Mouse (Mus musculus) embryonic facial prominence, embryonic 12.5 days (tissue): ENCODE results near the gene Rab30. TPM values are rescaled to one million over a fixed set of nuclear protein-coding genes. Genes with fewer than 3 reads are reported as not detected.
"Not testable (repeated sequence)": the region's sequence is repeated elsewhere in the genome, so short reads cannot be mapped to it uniquely, and the experiment has no call there.

Experiments used
- ATAC-seq: fragments of 200-750 bp; cut with Nextera tagmentation; 2 replicates; pipeline ENCODE4 v1.8.0; 2017; ENCODE audit not compliant: insufficient number of reproducible peaks, insufficient read depth, low FRiP score, low TSS enrichment
- H3K27ac ChIP-seq: fragments of 300-500 bp; sonication (generic); 2 replicates; pipeline ENCODE4 v1.5.1; 2016; ENCODE audit warnings: mild to moderate bottlenecking
- H3K27me3 ChIP-seq: fragments of 300-500 bp; sonication (generic); 2 replicates; pipeline ENCODE4 v1.6.1; 2016; ENCODE audit warnings: mild to moderate bottlenecking, moderate library complexity
- H3K36me3 ChIP-seq: fragments of 300-500 bp; sonication (generic); 2 replicates; pipeline ENCODE4 v1.6.1; 2016; ENCODE audit warnings: mild to moderate bottlenecking
- H3K4me1 ChIP-seq: fragments of 300-500 bp; sonication (generic); 2 replicates; pipeline ENCODE4 v1.6.1; 2016
- H3K4me2 ChIP-seq: fragments of 300-500 bp; sonication (generic); replicated peaks from 2 replicates; pipeline ENCODE4 v1.6.1; 2016; ENCODE audit warnings: mild to moderate bottlenecking, moderate library complexity
- H3K4me3 ChIP-seq: fragments of 300-500 bp; sonication (generic); 2 replicates; pipeline ENCODE4 v1.5.1; 2016; ENCODE audit warnings: mild to moderate bottlenecking
- H3K9ac ChIP-seq: fragments of 300-500 bp; sonication (generic); 2 replicates; pipeline ENCODE4 v1.6.1; 2016; ENCODE audit warnings: mild to moderate bottlenecking, moderate library complexity
- H3K9me3 ChIP-seq: fragments of 300-500 bp; sonication (generic); 2 replicates; pipeline ENCODE4 v1.6.1; 2016; ENCODE audit warnings: mild to moderate bottlenecking, moderate library complexity
- WGBS: fragments of 180-500 bp; shearing (Covaris S2); methylation state at CpG from one replicate; pipeline ENCODE4 v1.1.7; 2016; 5-methylcytosine and 5-hydroxymethylcytosine counted together
- polyA plus RNA-seq: library from polyadenylated mRNA; unstranded; fragments of >200 nt; fragmentation: Nextera tagmentation; extraction: Ambion mirVana; gene quantifications from 2 replicates; pipeline ENCODE4 v1.2.1, GENCODE M21; 2016

Rab30 gene
- polyA plus RNA-seq, 1 experiment from 2014 or later: 21.8 TPM

GRCm38 (mm10) chr7:92758067-92758466 lies 16.7 kb downstream of the Rab30 start:
- Histone ChIP-seq H3K4me1 (no peaks in the 10 kb centered on the region), H3K9ac (no peak overlapping the region), H3K36me3 (no peaks in the 10 kb centered on the region), H3K4me3 (no peak overlapping the region), H3K9me3 (no peaks in the 10 kb centered on the region), H3K27me3 (no peaks in the 10 kb centered on the region), H3K27ac (no peak overlapping the region), H3K4me2 (no peak overlapping the region)
- 84% methylated on average over 5 of the region's 5 CpGs for WGBS
- ATAC-seq: no peak

GRCm38 (mm10) chr7:92760651-92761050 lies 19.2 kb downstream of the Rab30 start:
- Histone ChIP-seq H3K9ac (no peak overlapping the region), H3K4me2 (no peak overlapping the region), H3K4me1 (peaks cover 4% of the 10 kb centered on the region; the same call in 1 of the 2 replicates), H3K36me3 (no peaks in the 10 kb centered on the region), H3K27me3 (no peaks in the 10 kb centered on the region), H3K9me3 (no peaks in the 10 kb centered on the region), H3K4me3 (no peak overlapping the region), H3K27ac (no peak overlapping the region)
- ATAC-seq: no peak
- 91% methylated on average over 6 of the region's 6 CpGs for WGBS

GRCm38 (mm10) chr7:92761161-92761560 lies 19.8 kb downstream of the Rab30 start:
- Histone ChIP-seq H3K4me1 (peaks cover 8% of the 10 kb centered on the region), H3K36me3 (no peaks in the 10 kb centered on the region), H3K27me3 (no peaks in the 10 kb centered on the region), H3K27ac (no peak overlapping the region), H3K9ac (no peak overlapping the region), H3K4me3 (no peak overlapping the region), H3K9me3 (no peaks in the 10 kb centered on the region), H3K4me2 (no peak overlapping the region)
- no peak for ATAC-seq
- 87% methylated on average over 9 of the region's 9 CpGs for WGBS

DNA sequence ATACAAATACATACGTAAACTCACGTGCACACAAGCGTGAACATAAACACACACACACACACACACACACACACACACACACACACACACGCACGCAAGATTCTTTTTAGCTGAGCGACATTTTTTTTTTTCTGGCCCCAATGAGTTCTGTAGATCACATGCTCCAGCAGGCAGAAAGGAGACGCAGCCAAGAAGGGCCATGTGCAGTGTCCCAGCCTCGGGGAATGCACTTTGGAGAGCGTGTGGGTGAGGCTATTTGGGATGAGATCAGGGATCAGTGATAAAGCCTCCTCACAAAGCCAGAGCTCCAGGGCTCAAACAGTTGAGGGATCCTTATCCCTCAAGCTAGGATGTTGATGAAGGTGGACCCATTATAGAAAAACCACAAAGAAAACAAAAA lies 24.0 kb downstream of the Rab30 start:
- 65% methylated on average over 9 of the region's 9 CpGs for WGBS
- ATAC-seq: no peak
- no peak overlapping the region for H3K4me3 ChIP-seq

DNA sequence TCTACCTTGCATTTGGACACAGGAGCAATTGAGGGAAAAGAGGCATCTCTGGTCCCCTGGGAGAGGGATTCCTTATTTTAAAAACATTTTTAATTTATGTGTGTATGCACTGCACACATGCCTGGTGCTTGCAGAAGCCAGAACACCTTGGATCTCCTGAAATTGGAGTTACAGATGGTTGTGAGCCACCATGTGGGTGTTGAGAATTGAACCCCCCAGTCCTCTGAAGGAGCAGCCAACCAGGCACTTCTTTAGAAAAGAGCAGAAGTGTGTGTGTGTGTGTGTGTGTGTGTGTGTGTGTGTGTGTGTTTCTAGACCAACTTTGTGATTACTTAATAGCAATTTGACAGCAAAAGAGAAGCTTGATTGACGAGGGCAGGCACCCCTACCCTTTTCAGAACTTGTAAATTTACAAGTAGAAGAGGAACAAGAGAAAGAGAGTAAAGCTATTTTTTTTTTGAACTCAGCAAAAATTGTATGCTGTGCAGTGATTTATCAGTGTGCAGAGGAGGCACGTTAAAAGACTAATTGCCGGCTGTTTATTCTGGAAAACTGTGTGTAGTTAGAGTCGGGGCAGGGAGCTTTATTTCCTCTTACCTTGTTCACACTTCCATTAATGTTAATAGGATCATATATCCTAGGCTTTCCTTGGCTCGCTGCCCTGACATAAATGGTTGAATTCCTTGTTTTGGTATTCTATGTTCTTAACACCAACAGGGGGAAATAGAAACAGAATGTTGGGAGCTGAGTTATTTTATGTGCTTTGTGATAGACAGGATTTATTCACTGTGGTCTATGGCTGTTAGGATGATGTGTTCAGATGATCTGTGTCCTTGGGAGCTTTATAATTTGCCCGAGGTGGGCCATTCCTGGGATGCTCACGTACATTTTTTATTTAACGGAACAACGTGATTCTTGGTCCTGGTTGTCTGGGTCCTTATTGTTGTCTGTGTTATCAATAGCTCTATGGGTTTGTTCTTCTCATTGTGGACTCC lies 25.0 kb downstream of the Rab30 start:
- no peaks in the 10 kb centered on the region for H3K36me3 ChIP-seq
- H3K9me3 ChIP-seq: no peaks in the 10 kb centered on the region
- peaks cover 20% of the 10 kb centered on the region for H3K4me1 ChIP-seq
- 56% methylated on average over 9 of the region's 9 CpGs for WGBS
- H3K9ac ChIP-seq: no peak overlapping the region
- no peaks in the 10 kb centered on the region for H3K27me3 ChIP-seq
- ATAC-seq: no peak
- no peak overlapping the region for H3K27ac ChIP-seq
- no peak overlapping the region for H3K4me3 ChIP-seq
- no peak overlapping the region for H3K4me2 ChIP-seq

More for the DNA sequence above, 24.0 kb downstream of the Rab30 start:
- no peaks in the 10 kb centered on the region for H3K36me3 ChIP-seq
- H3K9ac ChIP-seq: no peak overlapping the region
- no peaks in the 10 kb centered on the region for H3K9me3 ChIP-seq
- no peak overlapping the region for H3K27ac ChIP-seq
- H3K4me1 ChIP-seq: peaks cover 20% of the 10 kb centered on the region
- no peak overlapping the region for H3K4me2 ChIP-seq
- no peaks in the 10 kb centered on the region for H3K27me3 ChIP-seq

- not testable (repeated sequence) for H3K9ac ChIP-seq, H3K36me3 ChIP-seq, H3K27ac ChIP-seq, H3K4me3 ChIP-seq, H3K9me3 ChIP-seq, ATAC-seq, H3K4me2 ChIP-seq, H3K27me3 ChIP-seq
- 91% methylated on average over 12 of the region's 12 CpGs for WGBS
- peaks cover 20% of the 10 kb centered on the region for H3K4me1 ChIP-seq
These were observed 26.7 kb downstream of the Rab30 start for GRCm38 (mm10) chr7:92768116-92768515.

- Histone ChIP-seq H3K27me3 (no peaks in the 10 kb centered on the region), H3K4me2 (no peak overlapping the region), H3K27ac (no peak overlapping the region), H3K4me1 (peaks cover 20% of the 10 kb centered on the region), H3K4me3 (no peak overlapping the region), H3K9me3 (no peaks in the 10 kb centered on the region), H3K36me3 (no peaks in the 10 kb centered on the region), H3K9ac (no peak overlapping the region)
- WGBS: 67% methylated on average over 7 of the region's 7 CpGs
- ATAC-seq: no peak
These were observed 27.5 kb downstream of the Rab30 start for GRCm38 (mm10) chr7:92768859-92769258.

GRCm38 (mm10) chr7:92773006-92773405 lies 31.6 kb downstream of the Rab30 start:
- no peak for ATAC-seq
- no peak overlapping the region for H3K4me3 ChIP-seq
- no peak overlapping the region for H3K9ac ChIP-seq
- no peaks in the 10 kb centered on the region for H3K9me3 ChIP-seq
- no peaks in the 10 kb centered on the region for H3K36me3 ChIP-seq
- H3K27me3 ChIP-seq: no peaks in the 10 kb centered on the region
- WGBS: 88% methylated on average over 3 of the region's 3 CpGs
- no peak overlapping the region for H3K27ac ChIP-seq
- H3K4me2 ChIP-seq: no peak overlapping the region
- peaks cover 25% of the 10 kb centered on the region for H3K4me1 ChIP-seq

GRCm38 (mm10) chr7:92773596-92773995 lies 32.2 kb downstream of the Rab30 start:
- H3K4me3 ChIP-seq: no peak overlapping the region
- WGBS: 86% methylated on average over 3 of the region's 3 CpGs
- no peaks in the 10 kb centered on the region for H3K9me3 ChIP-seq
- H3K27ac ChIP-seq: no peak overlapping the region
- no peak overlapping the region for H3K9ac ChIP-seq
- H3K4me2 ChIP-seq: no peak overlapping the region
- peaks cover 27% of the 10 kb centered on the region for H3K4me1 ChIP-seq
- no peaks in the 10 kb centered on the region for H3K36me3 ChIP-seq
- H3K27me3 ChIP-seq: no peaks in the 10 kb centered on the region
- no peak for ATAC-seq

GRCm38 (mm10) chr7:92774741-92775140 lies 33.3 kb downstream of the Rab30 start:
- no peak overlapping the region for H3K9ac ChIP-seq
- no peak overlapping the region for H3K27ac ChIP-seq
- H3K4me3 ChIP-seq: no peak overlapping the region
- H3K27me3 ChIP-seq: no peaks in the 10 kb centered on the region
- no peaks in the 10 kb centered on the region for H3K36me3 ChIP-seq
- H3K4me1 ChIP-seq: peaks cover 30% of the 10 kb centered on the region
- no peak overlapping the region for H3K4me2 ChIP-seq
- no peak for ATAC-seq
- WGBS: 85% methylated on average over 5 of the region's 5 CpGs
- H3K9me3 ChIP-seq: no peaks in the 10 kb centered on the region

DNA sequence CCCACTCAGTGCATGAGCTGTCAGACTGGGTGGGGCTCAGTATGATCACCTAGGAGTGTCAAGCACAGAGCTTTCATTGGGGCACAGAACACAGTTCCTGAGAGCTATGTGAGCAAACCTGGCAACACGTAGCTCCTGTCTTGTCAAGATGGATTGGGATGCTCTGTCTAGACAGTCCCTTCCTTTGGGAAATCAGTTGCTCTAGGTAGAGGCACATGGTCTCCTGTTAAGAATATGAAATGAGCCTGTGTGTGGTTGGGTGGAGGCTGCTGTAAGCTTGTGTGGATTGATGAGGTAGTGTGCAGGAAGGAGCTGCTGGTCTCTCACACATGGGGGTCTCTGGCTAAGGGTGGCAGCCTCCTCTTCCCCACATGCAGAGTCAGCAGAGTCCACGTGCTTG lies 34.3 kb downstream of the Rab30 start:
- Histone ChIP-seq H3K4me1 (peaks cover 30% of the 10 kb centered on the region), H3K36me3 (no peaks in the 10 kb centered on the region), H3K4me3 (no peak overlapping the region), H3K27ac (peak overlapping the region; percentile 98), H3K27me3 (no peaks in the 10 kb centered on the region), H3K4me2 (no peak overlapping the region), H3K9me3 (no peaks in the 10 kb centered on the region), H3K9ac (no peak overlapping the region)
- 30% methylated on average over 2 of the region's 2 CpGs for WGBS
- peak; percentile 20; the same call in 1 of the 2 replicates for ATAC-seq

DNA sequence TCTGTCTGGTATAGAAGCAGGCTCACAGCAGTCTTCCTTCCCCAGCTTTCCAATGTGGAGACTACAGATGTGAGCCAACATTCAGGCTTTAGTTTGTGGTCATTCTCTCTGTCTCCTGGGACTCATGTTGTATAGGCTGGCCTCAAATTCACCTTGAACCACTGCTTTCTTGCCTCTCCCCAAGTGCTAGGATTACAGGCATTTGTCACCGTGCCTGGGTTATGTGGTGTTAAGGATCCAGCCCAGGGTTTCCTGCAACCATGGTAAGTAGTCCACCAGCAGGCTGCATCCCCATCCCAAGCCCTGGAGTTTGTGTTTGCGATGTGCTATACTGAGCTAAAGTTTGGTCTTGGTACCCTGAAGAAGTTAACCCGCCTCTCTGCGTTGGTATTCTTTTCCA lies 35.2 kb downstream of the Rab30 start:
- Histone ChIP-seq H3K4me1 (peaks cover 30% of the 10 kb centered on the region), H3K9me3 (no peaks in the 10 kb centered on the region), H3K9ac (0 out of 2 replicates have a peak overlapping the region, but pooled peaks have one; percentile 44), H3K36me3 (no peaks in the 10 kb centered on the region), H3K27me3 (no peaks in the 10 kb centered on the region), H3K4me3 (peak overlapping the region; percentile 29; the same call in 1 of the 2 replicates), H3K4me2 (peak overlapping the region; percentile 54), H3K27ac (peak overlapping the region; percentile 98)
- WGBS: 37% methylated on average over 4 of the region's 4 CpGs
- ATAC-seq: no peak
